ENCODE assay signal across 8 mouse cellular contexts in genomic region chr8:115708936-115709780, GRCm38 (mm10). TPM values are rescaled to one million over a fixed set of nuclear protein-coding genes. Genes with fewer than 3 reads are reported as not detected.
A peak's percentile ranks its signal among the peaks of the same experiment; 100 is the strongest.
DNase-seq lines count a peak whose midpoint lies in the region; ATAC-seq lines count a peak whose summit lies in the region.

No protein-coding gene starts in this region.

- peaks cover 4% of the 10 kb centered on the region for H3K27me3 ChIP-seq in hindbrain, embryonic 16.5 days (replicated peaks; ENCODE audit: control insufficient read depth, insufficient read depth, low read length)

- no peak overlapping the region for H3K27ac ChIP-seq in hindbrain, embryonic 16.5 days (ENCODE audit: low read depth, low read length)

- no peaks in the 10 kb centered on the region for H3K9me3 ChIP-seq in hindbrain, embryonic 16.5 days (ENCODE audit: control insufficient read depth, low read length)

- H3K4me1 ChIP-seq in hindbrain, embryonic 16.5 days (ENCODE audit: control insufficient read depth, insufficient read depth, low read depth, low read length) = peaks cover 15% of the 10 kb centered on the region

- ATAC-seq in hindbrain, embryonic 16.5 days = no peak

- peak; percentile 93 for DNase-seq in NIH3T3 (ENCODE audit: low read depth)
- DNase-seq in cerebellum, adult 9-11 months = peak; percentile 75
- peak; percentile 16 to 73 for DNase-seq in frontal cortex, postnatal 10 days (ENCODE audit: low spot score in 2 of 2)
- DNase-seq in layer of hippocampus, postnatal 36 days = peak; percentile 46 to 69
- peak; percentile 88 for DNase-seq in lung, postnatal 10 days
- DNase-seq in right cerebral cortex, adult 18-20 months = peak; percentile 75
- DNase-seq in urinary bladder, adult 2 months (ENCODE audit: low spot score) = peak; percentile 44

- 2% methylated on average over 19 of the region's 19 CpGs for WGBS in hindbrain, embryonic 16.5 days

- peak overlapping the region; percentile 93 for H3K4me2 ChIP-seq in hindbrain, embryonic 16.5 days (ENCODE audit: low read length)

- peak overlapping the region; percentile 76 for H3K4me3 ChIP-seq in hindbrain, embryonic 16.5 days (ENCODE audit: low read length)

- H3K9ac ChIP-seq in hindbrain, embryonic 16.5 days (ENCODE audit: low read depth, low read length) = peak overlapping the region; percentile 13; the same call in 1 of the 2 replicates

- H3K36me3 ChIP-seq in hindbrain, embryonic 16.5 days (ENCODE audit: control insufficient read depth, insufficient read depth, low read length) = no peaks in the 10 kb centered on the region

RNA-seq across cellular contexts. Expression of gene Maf, which starts 1.6 kb away (rescaled TPM):
- polyA plus RNA-seq in hindbrain, embryonic 16.5 days (2015; fragmentation: Nextera tagmentation; extraction: Ambion mirVana) = 10.0 and 10.4 TPM in 2 replicates
- 10 to 100 TPM; 18.5 to 19.5 TPM for total RNA-seq in layer of hippocampus, postnatal 36 days (2021)
- 16.7 and 23.5 TPM in 2 replicates for polyA plus RNA-seq in urinary bladder, adult 2 months (2012; rRNA removed)
